Mouse (Mus musculus): ENCODE results near the gene Gm48552.

Gene Gm48552

DNA sequence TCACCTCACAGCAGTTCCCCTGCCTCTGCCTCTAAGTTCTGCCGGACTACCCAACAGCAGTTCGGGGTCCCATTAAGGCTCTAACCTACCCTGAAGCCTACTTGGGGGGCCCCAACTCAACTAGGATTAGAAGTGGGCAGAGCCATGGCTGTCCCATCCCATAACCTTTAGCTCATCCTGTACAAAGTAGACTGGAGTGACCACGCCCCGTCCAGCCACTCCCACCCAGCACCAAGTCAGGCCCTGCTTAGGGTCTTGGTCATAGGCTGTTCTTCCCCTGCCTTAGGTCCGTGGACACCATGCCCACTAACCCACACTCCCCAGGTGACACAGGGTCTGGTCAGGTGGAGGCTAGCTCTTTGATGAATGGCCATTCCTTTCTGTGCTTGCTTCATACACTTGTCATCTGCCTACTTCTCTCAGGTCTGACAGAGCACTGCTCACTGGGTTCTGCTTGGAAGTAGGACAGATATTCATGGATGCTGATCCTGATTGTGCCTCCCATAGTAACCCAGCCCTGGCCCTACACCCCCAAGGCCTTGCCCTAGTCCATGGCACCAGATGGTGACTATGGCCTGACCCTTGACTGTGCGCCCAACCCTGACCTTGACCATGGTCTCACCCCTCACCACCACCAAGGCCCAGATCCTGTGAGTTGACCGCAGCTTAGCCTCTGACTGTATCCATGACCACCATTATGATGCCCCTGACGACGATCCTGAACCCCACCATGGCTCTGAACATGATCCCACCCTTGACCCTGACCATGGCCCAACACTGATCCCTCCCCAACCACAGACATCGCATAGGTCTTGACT lies 30.5 kb downstream of the Gm48552 start:
- no peak for DNase-seq (ENCODE audit: low spot score)

DNA sequence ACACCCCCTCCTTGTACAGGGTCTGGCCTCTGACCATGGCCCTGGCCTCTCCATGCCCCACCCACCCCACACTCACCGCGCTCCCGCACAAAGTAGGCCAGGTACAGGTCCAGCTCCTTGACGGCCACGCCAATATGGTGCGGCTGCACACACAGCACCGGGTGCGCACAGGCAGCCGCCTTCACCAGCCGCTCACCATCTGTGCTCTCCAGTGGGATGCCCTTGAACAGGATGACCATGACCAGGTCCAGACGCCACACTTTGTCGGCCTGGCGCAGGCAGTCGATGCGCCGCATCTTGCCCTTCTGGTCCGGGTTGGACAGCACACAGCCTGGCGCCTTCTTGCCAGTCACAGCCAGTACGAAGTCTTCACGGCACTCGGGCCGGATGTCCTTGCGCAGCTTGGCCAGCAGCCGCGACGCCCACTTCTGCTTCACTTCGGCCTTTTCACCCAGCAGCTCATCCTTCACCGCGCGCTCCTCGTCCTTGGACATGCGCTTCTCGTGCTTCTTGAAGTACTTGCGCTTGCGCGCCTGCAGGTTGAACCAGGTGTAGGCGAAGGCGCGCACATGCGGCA lies 31.5 kb downstream of the Gm48552 start:
- DNase-seq (ENCODE audit: low spot score) = peak; percentile 4

DNA sequence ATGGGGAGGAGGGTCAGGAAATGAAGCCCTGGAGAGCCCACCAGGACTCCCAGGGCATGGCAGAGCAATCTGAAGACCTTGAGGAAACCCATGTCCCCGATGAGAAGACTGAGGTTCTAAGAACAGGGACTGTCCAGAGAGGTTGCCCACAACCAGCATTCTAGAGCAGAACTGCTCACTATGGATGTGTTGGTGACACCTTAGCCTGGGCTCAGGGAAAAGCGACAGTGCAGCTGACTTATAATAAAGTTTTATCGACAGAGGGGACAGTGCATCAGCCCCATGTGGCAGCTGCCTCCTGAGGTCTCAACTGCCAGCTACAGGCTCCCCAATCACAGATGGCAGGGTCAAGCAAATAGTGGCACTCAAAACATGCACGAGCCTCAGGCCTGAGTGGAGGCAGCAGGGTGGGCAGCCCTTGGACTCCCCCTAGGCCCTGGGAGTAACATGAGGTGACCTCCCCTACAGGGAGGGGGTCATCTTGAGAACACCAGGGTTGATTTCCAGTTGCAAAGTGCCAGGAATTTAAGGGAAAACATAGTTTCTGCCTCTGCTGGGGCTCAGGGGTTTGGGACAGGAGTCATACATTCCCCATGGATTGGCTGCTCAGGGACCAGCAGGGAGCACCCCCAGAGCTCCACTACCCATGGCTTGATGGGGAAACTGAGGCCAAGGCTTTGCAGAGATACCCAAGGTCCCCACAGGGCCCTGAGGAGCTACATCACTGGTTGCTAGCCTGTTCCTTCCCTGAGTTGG lies 32.4 kb downstream of the Gm48552 start:
- DNase-seq (ENCODE audit: low spot score) = no peak

GRCm38 (mm10) chr10:81421797-81422100 lies 32.9 kb downstream of the Gm48552 start:
- DNase-seq (ENCODE audit: low spot score) = no peak

DNA sequence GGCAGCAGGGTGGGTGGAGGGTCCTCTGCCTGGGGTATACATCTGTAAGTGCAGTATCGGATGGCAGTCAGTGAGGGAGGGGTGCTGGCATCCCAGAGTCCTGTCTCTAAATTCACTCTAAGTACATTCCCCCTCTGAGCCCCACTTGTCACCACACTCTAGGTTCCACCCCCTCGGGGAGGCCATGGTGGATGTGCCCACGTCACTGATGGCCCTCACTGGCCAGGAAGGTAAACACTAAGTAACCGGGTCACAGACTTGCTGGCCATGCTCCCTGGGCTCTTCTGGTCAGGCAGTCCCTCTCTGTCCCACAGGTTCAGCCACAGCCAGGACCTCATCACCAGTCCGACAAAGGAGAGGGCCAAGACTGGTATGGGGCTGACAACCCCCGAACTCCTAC lies 33.4 kb downstream of the Gm48552 start:
- no peak for DNase-seq (ENCODE audit: low spot score)

GRCm38 (mm10) chr10:81422661-81423217 lies 33.9 kb downstream of the Gm48552 start:
- DNase-seq (ENCODE audit: low spot score) = no peak

GRCm38 (mm10) chr10:81423476-81424245 lies 34.9 kb downstream of the Gm48552 start:
- DNase-seq (ENCODE audit: low spot score) = no peak

DNA sequence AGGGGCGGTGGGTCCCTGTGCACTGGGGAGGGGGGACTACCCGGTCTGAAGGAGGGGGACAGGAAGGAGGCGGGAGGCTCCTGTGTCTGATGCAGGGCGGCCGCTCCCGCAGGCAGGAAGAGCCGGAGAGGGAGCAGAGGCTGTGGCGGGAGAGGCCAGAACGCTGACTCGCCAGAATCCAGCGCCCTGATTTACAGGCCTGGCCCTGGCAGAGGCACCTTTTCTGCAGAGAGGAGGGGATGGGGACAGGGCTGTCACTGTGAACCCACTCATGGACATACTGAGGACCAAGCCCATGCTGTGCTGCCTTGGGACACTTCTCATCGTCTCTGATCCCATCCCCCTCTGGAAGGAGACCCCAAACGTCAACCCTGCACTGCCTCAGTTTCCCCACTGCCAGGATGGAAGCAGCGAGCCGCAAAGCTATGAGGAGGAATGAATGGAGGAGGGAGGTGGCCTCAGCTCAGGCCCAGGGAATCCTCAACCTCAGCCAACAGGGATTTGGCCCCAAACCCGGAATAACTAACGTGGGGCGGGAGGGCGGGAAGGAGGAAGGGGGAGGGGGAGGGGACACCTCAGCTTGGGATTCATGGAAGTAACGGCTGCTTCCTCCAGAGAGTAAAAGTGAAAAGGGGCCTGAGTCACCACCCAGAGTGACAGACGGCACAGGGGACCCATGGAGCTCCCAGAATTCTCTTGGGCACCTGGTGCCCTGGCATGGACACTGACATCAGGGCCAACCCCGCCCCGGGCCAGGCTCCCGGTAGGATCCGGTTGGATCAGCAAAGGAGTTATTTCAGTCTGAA lies 35.6 kb downstream of the Gm48552 start:
- peak; percentile 7 for DNase-seq (ENCODE audit: low spot score)

DNA sequence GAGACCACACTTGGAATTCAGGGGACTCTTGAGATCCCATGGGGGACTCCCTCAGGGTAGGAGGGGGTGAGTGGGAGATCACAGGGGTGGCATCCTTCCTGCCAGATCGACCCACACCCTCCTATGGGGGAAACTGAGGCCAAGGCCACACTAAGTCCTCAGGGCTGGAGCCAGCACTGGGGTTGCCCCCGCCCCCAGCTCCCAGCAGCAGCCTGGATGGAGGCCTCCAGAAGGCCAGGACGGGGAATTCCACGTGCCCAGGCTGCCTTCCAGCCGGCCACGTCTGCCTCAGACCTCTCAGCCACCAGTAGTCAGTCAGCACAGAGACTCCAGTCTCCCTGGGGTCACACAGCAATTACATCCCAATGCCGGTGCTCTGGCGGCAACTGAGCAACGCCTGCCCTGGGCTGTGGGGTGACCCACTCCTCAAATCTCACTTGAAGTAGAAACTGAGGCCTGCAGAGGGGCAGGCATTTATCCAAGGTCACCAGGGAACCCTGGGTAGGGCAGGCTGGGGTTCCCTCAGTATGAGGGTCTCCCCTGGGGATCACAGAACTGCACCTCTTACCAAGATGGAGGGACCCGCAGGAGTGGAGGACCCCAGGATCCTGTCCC lies 36.5 kb downstream of the Gm48552 start:
- DNase-seq (ENCODE audit: low spot score) = peak; percentile 3

DNA sequence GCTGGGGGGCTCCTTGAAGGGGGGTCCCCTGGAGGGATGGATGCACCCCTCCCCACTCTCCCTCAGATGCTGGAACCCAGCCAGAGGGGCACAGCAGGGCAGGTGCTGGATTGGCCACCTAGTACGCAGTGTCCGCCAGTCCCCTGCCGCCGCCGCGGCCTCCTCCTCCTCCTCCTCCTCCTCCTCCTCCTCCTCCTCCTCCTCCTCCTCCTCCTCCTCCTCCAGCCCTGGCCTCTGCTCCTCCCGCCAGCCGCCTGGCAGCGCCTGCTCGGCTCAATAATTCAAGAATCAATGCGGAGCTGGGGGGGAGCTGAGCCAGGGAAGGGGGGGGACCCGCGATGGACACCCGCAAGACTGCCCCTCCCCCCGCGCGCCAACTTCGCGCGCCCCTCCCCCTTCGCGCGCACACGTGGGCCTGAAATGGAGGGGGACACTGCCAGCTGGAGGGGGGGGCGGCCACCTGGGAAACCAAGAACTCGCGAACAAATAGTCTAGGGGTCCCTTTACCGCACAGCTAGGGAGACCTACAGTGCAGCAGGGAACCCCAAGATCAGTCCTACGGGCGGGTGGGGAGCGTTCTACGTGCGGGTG lies 37.4 kb downstream of the Gm48552 start:
- no peak for DNase-seq (ENCODE audit: low spot score)

GRCm38 (mm10) chr10:81426897-81427296 lies 38.1 kb downstream of the Gm48552 start:
- DNase-seq (ENCODE audit: low spot score) = no peak

GRCm38 (mm10) chr10:81427327-81427726 lies 38.5 kb downstream of the Gm48552 start:
- DNase-seq (ENCODE audit: low spot score) = no peak

DNA sequence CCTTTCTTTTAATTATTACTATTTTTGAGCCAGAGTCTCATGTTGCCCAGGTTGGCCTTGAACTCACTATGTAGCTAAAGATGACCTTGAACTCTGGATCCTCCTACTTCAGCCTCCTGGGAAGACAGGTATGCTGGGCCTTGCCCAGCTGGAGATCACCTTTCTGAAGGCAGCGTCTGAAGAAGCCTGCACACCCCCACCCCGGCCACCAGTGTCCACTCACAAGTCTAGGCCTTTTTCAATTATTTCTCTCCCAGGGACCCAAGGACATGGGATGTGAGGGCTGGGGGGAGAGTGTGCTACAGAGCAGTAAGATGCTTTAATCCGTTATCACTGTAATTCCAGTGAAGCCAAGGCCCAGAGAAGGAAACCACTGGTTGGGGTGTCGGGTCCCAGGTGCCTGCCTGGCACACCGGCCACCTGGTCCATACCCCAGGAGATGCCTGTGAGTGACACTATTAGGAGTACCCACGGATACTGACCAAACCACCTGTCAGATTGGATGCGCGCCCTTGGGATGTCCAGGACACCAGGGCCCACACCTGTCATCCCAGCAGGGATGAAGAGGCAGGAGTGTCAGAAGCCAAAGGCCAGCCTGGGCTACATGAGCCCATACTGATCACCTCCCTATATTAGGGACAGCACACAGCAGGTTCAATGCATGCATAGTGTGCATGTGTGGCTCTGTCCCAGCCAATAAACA lies 39.1 kb downstream of the Gm48552 start:
- no peak for DNase-seq (ENCODE audit: low spot score)

DNA sequence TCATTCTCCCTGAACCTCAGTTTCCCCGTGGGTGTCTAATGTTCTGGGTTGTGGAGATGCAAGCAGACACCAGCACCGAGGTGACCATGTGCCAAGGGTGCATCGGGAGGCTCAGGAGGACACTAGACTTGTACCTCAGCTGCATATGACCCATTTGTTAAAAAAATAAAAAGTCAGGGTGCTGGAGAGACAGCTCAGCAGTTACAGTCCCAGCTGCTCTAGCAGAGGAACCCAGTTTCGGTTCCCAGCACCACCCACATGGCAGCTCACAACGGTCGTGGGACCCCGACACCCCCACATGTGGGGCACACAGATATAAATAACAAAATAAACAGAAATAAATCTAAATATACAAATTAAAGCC lies 39.7 kb downstream of the Gm48552 start:
- no peak for DNase-seq (ENCODE audit: low spot score)

GRCm38 (mm10) chr10:81429092-81429491 lies 40.3 kb downstream of the Gm48552 start:
- no peak for DNase-seq (ENCODE audit: low spot score)

DNA sequence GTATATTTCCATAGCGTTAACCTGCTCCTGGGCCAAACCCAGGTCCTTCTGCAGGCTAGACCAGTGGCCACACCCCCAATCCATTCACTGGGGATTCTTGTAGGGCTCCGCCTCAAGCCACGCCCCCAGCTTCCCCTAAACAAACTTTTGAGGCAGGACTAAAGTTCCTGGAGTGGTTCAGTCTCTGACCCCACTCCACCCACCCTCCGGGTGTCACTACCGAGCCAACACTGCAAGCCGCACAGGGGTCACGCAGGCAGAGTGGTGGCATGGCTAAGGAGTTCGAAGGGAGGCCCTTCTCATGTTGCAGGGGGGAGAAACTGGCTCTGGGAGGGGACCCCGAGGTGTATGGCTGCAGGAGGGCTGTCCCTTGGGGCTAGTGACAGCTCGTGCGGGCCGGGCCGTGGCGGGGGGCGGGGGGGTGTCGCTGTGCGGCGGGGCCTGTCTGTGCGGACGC lies 40.8 kb downstream of the Gm48552 start:
- peak; percentile 89 for DNase-seq (ENCODE audit: low spot score)

GRCm38 (mm10) chr10:81430141-81430830 lies 41.5 kb downstream of the Gm48552 start:
- DNase-seq (ENCODE audit: low spot score) = peak; percentile 73

DNA sequence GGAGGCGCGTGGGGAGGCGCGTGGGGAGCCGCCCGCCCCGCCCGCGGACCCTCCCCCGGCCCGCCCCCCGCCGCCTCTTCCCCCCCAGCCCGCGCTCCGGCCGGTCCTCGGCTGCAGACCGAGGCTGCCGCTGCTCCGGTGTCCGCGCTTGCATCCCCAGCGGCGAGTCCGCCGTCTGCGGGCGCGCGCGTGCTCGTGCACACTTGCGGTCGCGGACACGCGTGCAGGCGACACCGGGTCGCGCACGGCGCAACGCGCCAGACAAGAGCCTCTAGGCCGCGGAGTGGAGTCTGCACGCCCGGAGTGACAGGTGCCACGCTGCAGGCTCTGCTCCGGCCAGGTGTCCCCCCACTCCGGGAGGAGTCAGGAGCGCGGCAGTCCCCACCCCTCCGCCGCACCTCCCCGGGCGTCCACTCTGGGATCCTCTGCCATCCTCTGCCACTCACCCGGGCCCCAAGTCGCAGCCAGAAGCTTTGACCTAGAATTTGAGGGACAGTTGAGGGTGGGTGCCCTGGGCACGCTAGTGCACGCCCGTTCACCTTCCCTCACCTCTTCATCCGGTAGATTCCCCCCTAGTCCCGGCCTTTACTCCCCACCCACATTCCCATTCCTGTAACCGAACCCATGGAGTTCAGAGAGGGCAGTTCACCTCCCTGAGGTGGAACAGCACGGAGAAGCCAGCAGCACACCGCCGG lies 42.2 kb downstream of the Gm48552 start:
- no peak for DNase-seq (ENCODE audit: low spot score)
